Mouse (Mus musculus) cortical plate, adult 2 months (tissue): ENCODE results near the gene Shc2.

Experiments
- CTCF ChIP-seq: fragments of 200-500 bp; IDR thresholded peaks from 2 replicates; pipeline ENCODE4 v1.5.1; 2011; ENCODE audit warnings: mild to moderate bottlenecking, control low read depth, low read length; ENCODE audit not compliant: insufficient read depth; ENCODE audit errors: extremely low read depth
- POLR2A ChIP-seq: fragments of 200-500 bp; IDR thresholded peaks from 2 replicates; pipeline ENCODE4 v1.6.1; 2011; ENCODE audit warnings: mild to moderate bottlenecking, low read length, control low read depth; ENCODE audit not compliant: insufficient read depth; ENCODE audit errors: extremely low read depth

DNA sequence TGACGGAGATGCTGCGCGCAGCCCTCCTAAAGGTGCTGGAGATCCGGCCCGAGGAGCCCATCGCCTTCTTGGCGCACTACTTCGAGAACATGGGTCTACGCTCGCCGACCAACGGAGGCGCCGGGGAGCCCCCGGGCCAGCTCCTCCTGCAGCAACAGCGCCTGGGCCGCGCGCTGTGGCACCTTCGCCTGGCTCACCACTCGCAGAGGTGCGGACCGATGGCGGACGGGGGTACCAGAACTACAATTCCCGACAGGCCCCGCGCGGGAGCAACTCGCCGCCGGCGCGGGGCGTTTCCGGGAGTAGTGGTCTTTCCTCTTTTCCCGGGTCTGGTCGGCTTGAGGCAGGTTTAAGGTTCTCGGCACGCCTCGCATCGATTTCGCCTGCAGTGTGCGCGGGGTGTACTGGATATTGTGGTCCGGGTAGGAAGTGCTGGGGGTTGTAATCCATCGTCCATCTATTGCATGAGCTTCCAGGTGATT lies 31.9 kb upstream of the Shc2 start:
- TF ChIP-seq POLR2A = no peak
- TF ChIP-seq CTCF = no peak
